Mouse (Mus musculus) inflammation-experienced regulatory T-cells, adult 6 months (primary cell): ENCODE data around the gene Csdc2. TPM values are rescaled to one million over a fixed set of nuclear protein-coding genes. Genes with fewer than 3 reads are reported as not detected.
A peak's percentile ranks its signal among the peaks of the same experiment; 100 is the strongest.

Source experiments
- ATAC-seq: one replicate; pipeline ENCODE4 v1.8.0; 2017
- polyA plus RNA-seq, 3 experiments: library from polyadenylated mRNA; unstranded; fragments of 100-300 nt; shearing (Covaris generic); gene quantifications; one replicate each; pipeline ENCODE4 v1.2.1; 2017

The Csdc2 gene
- polyA plus RNA-seq, 3 experiments from 2014 or later: not detected

DNA sequence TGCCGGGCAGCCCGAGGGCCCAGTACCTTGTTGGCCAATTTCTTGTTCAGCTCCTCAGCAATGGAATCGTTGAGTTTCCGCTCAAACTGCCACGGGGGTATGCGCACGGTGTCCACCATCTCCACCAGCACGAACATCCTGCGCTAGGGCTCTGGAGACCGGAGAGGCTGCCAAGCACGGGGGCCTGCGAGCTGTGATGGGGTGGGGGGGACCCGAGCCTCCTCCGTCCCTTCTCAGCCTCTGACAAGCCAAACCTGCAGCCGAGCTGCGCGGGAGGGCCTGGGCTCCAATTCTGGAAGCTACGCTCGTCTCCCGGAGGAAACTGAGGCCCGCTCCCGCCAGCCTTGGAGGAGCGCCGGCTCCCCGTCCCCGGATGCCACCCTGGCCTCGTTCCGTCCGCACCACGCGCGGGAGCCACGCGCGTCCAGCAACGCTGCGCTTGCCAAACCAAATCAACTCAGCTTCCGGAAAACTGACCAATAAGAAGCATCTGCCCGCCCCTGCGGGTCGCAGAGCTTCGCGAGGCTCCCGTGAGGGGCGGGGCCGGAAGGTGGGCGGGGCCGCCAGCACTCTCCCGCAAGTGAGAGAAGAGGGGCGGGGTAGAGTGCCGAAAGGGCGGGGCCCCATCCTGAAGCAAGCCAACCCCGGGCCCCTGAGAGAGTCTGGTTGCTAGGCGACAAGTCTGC is 10.7 kb upstream of the Csdc2 start, which contains the start of gene Polr3h:
TSS of gene Polr3h (minus strand) at position 481 of the 686 bp plus-strand sequence.
- peak; percentile 89 for ATAC-seq

- peak; percentile 10 for ATAC-seq
Observed at GRCm38 (mm10) chr15:81926446-81926822, 10.1 kb upstream of the Csdc2 start.

- ATAC-seq: no peak
Observed at GRCm38 (mm10) chr15:81927741-81928140, 8.8 kb upstream of the Csdc2 start.

DNA sequence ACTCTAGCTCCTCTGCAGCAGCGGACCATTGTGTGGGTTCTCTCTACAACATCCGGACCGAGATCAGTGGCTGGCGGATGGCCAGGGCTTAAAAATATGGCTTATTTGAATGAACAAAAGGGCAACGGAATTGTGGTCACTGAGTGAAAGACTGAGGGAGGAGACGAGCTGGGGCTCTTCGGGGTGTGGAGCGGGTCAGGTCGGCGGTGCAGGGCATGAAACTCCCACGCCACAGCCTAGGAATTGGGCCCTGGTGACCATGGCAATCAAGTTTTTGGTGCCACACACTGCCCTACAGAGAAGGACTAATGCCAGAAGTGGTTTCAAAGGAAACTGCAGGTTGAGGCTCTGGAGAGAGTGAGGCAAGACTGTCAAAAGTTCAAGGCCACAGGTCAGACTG is 8.3 kb upstream of the Csdc2 start:
- no peak for ATAC-seq

GRCm38 (mm10) chr15:81932951-81933470 is 3.5 kb upstream of the Csdc2 start:
- ATAC-seq: peak; percentile 72

DNA sequence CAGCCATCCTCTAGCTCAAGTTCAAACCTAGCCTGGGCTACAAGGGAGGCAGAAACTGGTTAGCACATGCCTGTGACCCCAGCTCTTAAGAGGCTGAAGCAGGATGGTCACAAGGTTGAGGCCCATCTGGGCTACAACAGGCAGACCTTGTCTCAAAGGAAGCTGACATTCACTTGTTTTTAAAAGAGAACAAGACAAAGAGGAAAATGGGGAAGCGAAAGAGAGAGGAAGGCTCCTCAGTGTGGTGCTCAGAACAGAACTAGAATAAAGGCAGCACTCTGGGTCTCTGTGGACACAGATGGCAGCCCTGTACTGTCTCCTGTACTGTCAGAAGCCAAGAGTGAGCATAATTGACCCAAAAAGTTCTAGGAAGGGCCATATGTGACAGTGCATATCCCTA is 2.6 kb upstream of the Csdc2 start:
- no peak for ATAC-seq

GRCm38 (mm10) chr15:81935869-81936637 is 506 bp upstream of the Csdc2 start:
- ATAC-seq: no peak

DNA sequence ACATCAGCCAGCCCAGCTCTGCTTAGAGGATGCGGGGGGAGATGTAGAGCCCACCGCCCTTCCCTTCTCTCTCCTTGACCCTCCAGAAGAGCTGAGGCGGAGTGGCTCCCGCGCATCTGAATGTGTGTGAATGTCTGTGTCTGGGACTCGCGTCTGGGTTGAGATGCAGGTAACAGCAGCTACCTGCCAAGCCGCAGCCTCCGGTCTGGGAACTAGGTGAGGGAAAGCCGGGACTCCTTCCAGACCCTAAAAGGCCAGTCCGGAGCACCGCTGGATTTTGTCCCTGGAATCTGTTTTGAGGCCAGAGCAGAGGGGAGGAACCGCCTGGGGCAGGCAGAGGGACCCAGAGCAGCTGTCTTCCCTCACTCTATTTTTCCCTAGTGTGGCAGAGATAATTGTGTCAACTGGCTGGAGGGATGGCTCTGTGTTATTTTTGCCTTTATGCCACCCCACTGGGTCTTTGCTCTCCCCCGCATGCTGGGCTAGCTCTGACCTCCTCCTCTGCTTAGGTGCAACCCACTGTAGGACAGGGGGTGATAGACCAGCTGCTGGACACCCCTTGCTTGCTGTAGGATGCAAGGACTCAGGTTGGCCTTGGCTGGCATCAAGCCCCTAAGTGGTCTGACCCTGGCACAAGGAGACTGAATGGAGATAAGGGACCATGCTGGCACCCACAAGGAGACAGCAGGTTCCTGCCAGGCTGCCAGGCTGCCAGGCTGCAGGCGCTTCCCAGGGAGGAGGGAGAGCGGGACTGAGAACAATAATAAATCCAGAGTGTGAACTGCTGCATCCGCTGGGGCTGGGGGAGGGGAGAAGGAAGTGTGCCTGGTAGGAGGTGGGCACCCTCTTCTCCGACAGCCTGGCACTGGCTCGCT is 776 bp downstream of the Csdc2 start:
- no peak for ATAC-seq

DNA sequence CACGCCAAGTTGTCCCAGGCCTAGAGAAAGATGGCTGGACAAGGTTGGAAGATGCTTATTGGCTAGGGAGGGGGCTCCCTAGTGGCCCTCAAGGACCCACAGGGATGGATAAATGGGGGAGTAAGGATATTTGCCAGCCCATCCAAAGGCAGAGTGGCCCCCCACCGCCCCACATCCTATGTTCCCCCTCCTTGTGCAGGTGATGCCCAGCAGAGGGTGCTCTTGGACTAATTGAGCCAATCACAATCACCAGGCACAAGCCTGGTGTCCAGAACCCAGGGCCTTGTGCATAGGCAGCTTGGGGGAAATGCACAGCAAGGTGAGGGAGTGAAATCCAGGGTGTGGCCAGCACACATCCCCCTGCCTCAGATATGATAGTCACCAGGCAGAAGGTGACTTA is 1.7 kb downstream of the Csdc2 start:
- no peak for ATAC-seq

DNA sequence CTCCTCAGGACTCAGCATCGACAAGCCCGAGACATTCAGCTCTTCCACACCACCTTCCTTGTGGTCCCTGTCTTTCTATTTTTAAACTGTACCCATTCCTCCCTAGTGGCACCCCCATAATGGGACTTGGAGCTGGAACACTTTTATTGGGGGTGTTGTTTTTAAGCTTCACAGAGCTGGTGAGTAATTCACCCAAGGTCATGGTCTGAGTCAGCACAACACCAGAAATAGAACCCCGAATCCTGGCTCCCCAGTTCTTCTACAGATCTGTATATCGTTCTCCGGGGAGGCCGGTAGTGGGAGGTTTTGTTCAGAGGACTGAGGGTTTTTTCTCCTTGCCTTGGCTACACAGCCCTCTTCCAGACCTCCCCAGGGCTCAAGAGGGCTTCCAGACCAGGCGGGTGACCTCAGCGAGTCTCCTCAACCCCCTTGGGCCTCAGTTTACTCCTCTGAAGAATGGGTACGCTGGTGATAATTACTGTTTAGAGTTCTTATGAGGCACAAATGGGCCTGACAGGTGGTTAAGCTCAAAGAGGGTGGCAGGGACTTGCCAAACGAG is 2.7 kb downstream of the Csdc2 start:
- no peak for ATAC-seq

GRCm38 (mm10) chr15:81939774-81940173 is 3.2 kb downstream of the Csdc2 start:
- no peak for ATAC-seq

- no peak for ATAC-seq
Observed at GRCm38 (mm10) chr15:81940219-81940618, 3.7 kb downstream of the Csdc2 start.

GRCm38 (mm10) chr15:81941010-81941409 is 4.5 kb downstream of the Csdc2 start:
- no peak for ATAC-seq

GRCm38 (mm10) chr15:81943176-81943749 is 6.7 kb downstream of the Csdc2 start:
- no peak for ATAC-seq

GRCm38 (mm10) chr15:81949076-81949475 is 12.5 kb downstream of the Csdc2 start:
- no peak for ATAC-seq

DNA sequence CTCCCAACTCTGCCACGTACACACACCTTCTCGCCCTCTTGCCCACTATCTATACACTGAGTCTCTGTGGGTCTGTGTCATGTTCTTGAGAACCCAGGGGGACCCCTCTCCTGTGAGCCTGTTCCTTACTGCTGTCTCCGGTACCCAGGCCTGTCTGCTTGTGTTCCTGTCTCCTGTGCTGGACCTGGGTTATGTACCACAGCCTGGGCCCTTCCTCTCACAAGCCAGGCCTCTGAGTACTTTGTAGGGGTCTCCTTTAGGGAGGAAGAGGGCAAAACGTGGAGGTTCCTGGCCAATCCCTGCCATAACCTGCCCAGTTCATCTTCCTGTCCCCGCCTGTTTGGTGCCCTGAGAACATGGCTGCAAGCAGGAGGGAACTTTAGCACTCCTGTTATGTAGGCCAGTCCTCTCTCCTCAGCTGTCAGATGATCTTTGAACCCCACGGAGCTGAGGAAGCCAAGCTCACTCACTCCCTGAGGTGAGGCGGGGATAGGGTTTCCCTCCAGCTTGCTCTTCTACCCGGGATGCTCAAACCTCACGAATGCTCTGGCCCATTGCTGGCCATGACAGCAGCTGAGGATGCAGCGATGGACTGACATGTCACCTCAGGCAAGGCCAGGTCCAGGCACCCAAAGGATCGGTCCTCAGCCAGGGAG is 13.0 kb downstream of the Csdc2 start:
- no peak for ATAC-seq

DNA sequence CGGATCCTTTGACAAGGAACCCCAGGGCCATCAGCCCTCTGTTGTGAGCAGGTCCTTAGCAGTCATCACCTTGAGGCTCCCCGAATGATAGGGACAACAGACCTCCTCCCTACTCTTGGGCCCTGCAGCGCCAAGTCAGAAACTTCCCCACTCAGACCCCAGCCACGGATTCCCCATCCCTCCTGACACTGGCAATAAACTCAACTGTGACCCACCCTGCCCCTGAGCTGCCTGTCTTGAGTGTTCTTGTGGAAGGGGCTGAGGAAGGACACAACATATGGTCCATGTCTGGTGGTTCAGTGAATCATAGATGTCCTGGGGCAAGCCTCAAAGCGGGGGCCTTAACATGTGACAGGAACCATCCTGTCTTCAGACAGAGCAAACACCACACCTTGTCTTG is 14.2 kb downstream of the Csdc2 start:
- no peak for ATAC-seq

GRCm38 (mm10) chr15:81951159-81951558 is 14.6 kb downstream of the Csdc2 start:
- ATAC-seq: no peak

DNA sequence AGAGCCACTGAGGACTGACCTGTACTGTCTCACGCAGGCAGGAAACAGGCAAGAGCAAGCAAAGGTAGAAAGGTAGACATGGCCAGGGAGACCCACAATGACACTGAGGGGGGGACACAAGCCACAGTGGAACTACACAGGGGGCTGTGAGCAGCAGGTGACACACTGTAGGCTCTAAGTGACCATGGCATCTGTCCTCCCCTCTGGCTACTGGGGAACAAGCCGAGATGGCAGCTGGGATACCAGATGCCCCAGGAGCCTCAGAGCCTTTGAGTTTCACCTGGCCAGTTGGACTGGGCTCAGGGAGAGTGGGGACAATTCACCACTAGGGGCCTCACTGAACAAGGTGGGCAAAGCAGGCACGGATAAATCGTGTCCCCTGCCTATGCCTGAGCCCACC is 15.8 kb downstream of the Csdc2 start:
- ATAC-seq: no peak

GRCm38 (mm10) chr15:81954151-81954583 is 17.6 kb downstream of the Csdc2 start:
- ATAC-seq: no peak

- no peak for ATAC-seq
Observed at GRCm38 (mm10) chr15:81954716-81955115, 18.2 kb downstream of the Csdc2 start.

DNA sequence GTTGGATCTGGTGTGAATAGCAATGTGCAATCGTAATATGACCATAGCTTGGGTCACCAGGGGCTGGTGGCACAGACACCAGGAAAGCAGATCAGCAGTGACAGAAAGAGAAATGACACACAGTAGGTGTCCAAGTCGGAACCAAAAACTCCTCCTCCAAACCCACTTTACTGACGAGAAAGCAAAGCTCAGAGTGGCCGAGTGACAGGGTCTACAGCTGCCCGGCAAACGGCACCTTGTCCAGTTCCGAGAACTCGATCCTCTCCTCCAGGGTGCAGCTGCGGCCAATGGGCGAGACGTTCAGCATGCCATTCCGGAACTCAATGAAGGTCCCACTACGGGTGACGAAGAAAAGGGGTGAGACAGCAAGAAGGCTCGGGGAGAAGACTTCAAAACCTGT is 18.9 kb downstream of the Csdc2 start:
- no peak for ATAC-seq
